In genomic region chr6:88934816-88935215, GRCm38 (mm10) we compare ENCODE assay signal across 9 mouse cellular contexts. TPM values are rescaled to one million over a fixed set of nuclear protein-coding genes. Genes with fewer than 3 reads are reported as not detected.
DNase-seq lines count a peak whose midpoint lies in the region; TF ChIP-seq lines count a peak whose summit lies in the region.
"Had no signal": no experiment of that assay in that cellular context is flagged by ENCODE, and none has a peak within 500 bp of the region (broad histone marks: within the 10 kb centered on the region; RNA-seq: fewer than 3 reads in every experiment).

No protein-coding gene starts in this region.

- H3K27ac ChIP-seq in kidney, adult 2 months (ENCODE audit: insufficient read depth, low read depth, low read length): no peak overlapping the region
- H3K27ac ChIP-seq: liver, embryonic 15.5 days; stomach, embryonic 15.5 days had no signal

- H3K27me3 ChIP-seq in kidney, adult 2 months (replicated peaks; ENCODE audit: control insufficient read depth, insufficient read depth, low read length): no peaks in the 10 kb centered on the region
- H3K27me3 ChIP-seq: stomach, embryonic 15.5 days had no signal

- no peaks in the 10 kb centered on the region for H3K36me3 ChIP-seq in kidney, adult 2 months (ENCODE audit: control insufficient read depth, insufficient read depth, low read length)
- H3K36me3 ChIP-seq: liver, embryonic 15.5 days; stomach, embryonic 15.5 days had no signal

- WGBS in kidney, adult 2 months: 30% methylated on average over 4 of the region's 4 CpGs

- no peak for TF ChIP-seq POLR2A in kidney, adult 2 months (IDR thresholded peaks at IDR 0.05; ENCODE audit: low read depth, low read length)

- no peak overlapping the region for H3K4me3 ChIP-seq in kidney, adult 2 months (ENCODE audit: insufficient read depth, low read depth, low read length)
- H3K4me3 ChIP-seq: liver, embryonic 15.5 days; stomach, embryonic 15.5 days had no signal

- TF ChIP-seq CTCF in kidney, adult 2 months (conservative IDR thresholded peaks at IDR 0.05; ENCODE audit: insufficient read depth, insufficient read length, low read depth, low read length): no peak

- peak; percentile 15 for DNase-seq in kidney, adult 2 months
- DNase-seq in kidney, adult 9 months: no peak
- peak; percentile 67 for DNase-seq in NIH3T3 (ENCODE audit: low read depth)
- DNase-seq in layer of hippocampus, adult 9-11 months: peak; percentile 78
- DNase-seq in right cerebral cortex, adult 2 months (ENCODE audit: low spot score in 2 of 2): peak; percentile 72 to 74
- no peak for DNase-seq in urinary bladder, postnatal 25 days (ENCODE audit: low spot score)
- DNase-seq in urinary bladder, adult 18-20 months (ENCODE audit: low spot score in 2 of 2): no peak

- H3K4me1 ChIP-seq in kidney, adult 2 months (ENCODE audit: control insufficient read depth, insufficient read depth, low read length): no peaks in the 10 kb centered on the region
- H3K4me1 ChIP-seq: liver, embryonic 15.5 days had no signal

RNA-seq across cellular contexts. Expression of gene Tpra1, which starts 32.8 kb away (rescaled TPM):
- 132 and 156 TPM in 2 replicates for polyA plus RNA-seq in kidney, adult 2 months (2012; rRNA removed)

RNA-seq across cellular contexts. Expression of gene Mcm2, which starts 36.2 kb away (rescaled TPM):
- 8.9 and 10.2 TPM in 2 replicates for polyA plus RNA-seq in kidney, adult 2 months (2012; rRNA removed)

RNA-seq across cellular contexts. Expression of gene Podxl2, which starts 60.0 kb away (rescaled TPM):
- 12.5 and 15.7 TPM in 2 replicates for polyA plus RNA-seq in kidney, adult 2 months (2012; rRNA removed)

Comparison
In these comparisons a context has a peak if more than half of its experiments do, and no peak if none do; other contexts are left out.
1. DNase-seq: peak in kidney, adult 2 months (single experiment), NIH3T3 (single experiment), layer of hippocampus, adult 9-11 months (single experiment) and right cerebral cortex, adult 2 months (2 of 2); none in kidney, adult 9 months (single experiment), urinary bladder, postnatal 25 days (single experiment) and urinary bladder, adult 18-20 months (0 of 2).